Mouse (Mus musculus): ENCODE results near the gene Fmnl2. TPM values are rescaled to one million over a fixed set of nuclear protein-coding genes. Genes with fewer than 3 reads are reported as not detected.

The Fmnl2 gene
- polyA plus RNA-seq, 1 experiment from 2014 or later: 17.1 TPM

DNA sequence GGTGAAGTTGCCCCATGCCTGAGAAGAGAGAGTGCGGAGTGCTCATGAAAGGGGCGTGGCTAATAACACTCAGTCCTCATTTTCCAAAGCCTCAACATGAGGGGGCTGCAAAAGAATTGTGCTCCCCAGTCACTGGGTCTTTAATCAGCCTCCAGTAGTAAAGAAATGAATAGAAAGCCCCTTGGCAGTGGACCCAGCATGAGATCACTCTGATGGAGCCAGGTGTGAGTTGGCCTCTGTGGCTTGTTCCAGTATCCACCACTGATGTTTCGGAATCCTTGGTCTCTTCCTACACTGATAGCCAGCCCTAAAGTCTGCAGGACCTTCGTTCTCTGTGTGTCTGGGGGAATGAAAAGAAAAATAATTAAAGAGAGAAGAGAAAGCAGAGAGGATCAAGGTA, 224.4 kb downstream of the Fmnl2 start:
- Histone ChIP-seq H3K4me1 (peaks cover 13% of the 10 kb centered on the region), H3K4me2 (no peak overlapping the region), H3K36me3 (ENCODE audit: poor library complexity, severe bottlenecking) (no peaks in the 10 kb centered on the region), H3K27me3 (no peaks in the 10 kb centered on the region), H3K9me3 (replicated peaks) (no peaks in the 10 kb centered on the region), H3K9ac (no peak overlapping the region), H3K27ac (peak overlapping the region; percentile 55), H3K4me3 (no peak overlapping the region)
- ATAC-seq: peak; percentile 60
- 56% methylated on average over 4 of the region's 4 CpGs for WGBS

DNA sequence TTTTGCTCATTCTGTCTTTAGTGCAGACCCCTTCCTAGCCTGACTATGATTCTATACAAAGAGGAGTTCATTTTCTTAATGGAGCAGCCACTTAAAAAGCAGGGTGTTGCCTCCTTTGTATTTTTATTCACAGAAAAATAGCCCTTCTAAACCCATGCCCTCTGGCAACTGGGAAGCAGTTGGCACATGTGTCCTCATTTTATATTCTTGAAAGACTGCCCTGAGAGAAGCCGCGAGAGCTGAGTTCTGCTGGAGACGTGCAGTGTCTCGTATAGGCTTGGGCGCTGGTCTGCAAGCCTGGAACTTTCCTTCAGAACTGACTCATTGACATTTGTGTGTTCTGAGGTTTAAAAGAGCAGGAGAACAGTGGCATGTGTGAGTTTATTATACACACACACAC, 224.8 kb downstream of the Fmnl2 start:
- Histone ChIP-seq H3K36me3 (ENCODE audit: poor library complexity, severe bottlenecking) (no peaks in the 10 kb centered on the region), H3K4me3 (no peak overlapping the region), H3K27ac (peak overlapping the region; percentile 55), H3K4me2 (no peak overlapping the region), H3K4me1 (peaks cover 13% of the 10 kb centered on the region), H3K9ac (no peak overlapping the region), H3K9me3 (replicated peaks) (no peaks in the 10 kb centered on the region), H3K27me3 (no peaks in the 10 kb centered on the region)
- ATAC-seq: peak; percentile 69
- 52% methylated on average over 5 of the region's 5 CpGs for WGBS

DNA sequence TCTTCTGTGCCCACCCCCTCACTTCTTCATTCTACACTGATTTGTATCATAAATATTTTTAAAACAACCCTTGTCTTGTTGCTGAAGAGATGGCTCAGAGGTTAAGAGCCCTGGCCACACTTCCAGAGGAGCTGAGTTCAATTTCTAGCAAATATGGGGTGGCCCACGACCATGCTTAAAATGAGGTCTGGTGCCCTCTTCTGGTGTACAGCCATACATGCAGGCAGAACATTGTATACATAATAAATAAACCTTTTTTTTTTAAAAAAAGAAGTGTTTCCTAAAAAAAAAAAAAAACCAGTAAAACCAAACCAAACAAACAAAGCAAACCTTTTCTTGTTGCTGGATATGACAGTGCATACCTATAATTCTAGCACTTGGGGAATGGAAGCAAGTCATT, 225.6 kb downstream of the Fmnl2 start:
- Histone ChIP-seq H3K36me3 (ENCODE audit: poor library complexity, severe bottlenecking) (no peaks in the 10 kb centered on the region), H3K4me1 (peaks cover 13% of the 10 kb centered on the region), H3K4me3 (no peak overlapping the region), H3K27ac (no peak overlapping the region), H3K9ac (no peak overlapping the region), H3K4me2 (no peak overlapping the region), H3K27me3 (no peaks in the 10 kb centered on the region), H3K9me3 (replicated peaks) (no peaks in the 10 kb centered on the region)
- whole genome bisulfite sequencing: 35% methylated on average over 1 of the region's 1 CpGs
- ATAC-seq: peak; percentile 41; the same call in 1 of the 2 replicates

DNA sequence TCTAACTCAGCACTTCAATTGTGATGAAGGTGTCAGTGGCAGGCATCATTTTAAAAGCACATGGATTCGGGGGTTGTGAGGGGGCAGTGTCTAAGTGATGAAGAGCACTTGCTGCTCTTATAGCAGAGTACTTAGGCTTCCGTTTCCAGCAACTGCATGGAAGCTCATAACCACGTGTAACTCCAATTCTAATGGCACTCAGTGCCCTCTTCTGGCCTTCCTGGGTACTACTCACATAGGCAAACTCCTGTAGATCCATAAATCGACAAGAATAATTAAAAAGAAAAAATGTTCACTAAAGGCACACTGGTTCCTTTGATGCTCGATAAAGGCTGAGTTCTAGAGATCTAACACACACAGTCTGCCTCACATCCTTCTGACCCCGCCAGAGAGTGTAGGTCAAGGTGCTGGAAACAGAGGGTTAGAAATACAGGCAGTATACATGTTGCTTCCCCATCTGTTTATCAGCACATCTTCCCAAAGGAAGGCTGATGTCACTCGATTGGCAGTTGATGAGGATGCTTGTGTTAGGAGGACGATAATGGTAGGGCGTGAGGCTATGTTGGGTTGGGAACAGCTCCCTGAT, 228.1 kb downstream of the Fmnl2 start:
- Histone ChIP-seq H3K27me3 (no peaks in the 10 kb centered on the region), H3K9ac (no peak overlapping the region), H3K4me1 (peaks cover 15% of the 10 kb centered on the region), H3K36me3 (ENCODE audit: poor library complexity, severe bottlenecking) (no peaks in the 10 kb centered on the region; the same call in 1 of the 2 replicates), H3K9me3 (replicated peaks) (no peaks in the 10 kb centered on the region), H3K4me3 (no peak overlapping the region), H3K27ac (no peak overlapping the region), H3K4me2 (no peak overlapping the region)
- 61% methylated on average over 9 of the region's 9 CpGs for WGBS
- 0 out of 2 replicates have a peak, but pooled peaks have one; percentile 17 for ATAC-seq

DNA sequence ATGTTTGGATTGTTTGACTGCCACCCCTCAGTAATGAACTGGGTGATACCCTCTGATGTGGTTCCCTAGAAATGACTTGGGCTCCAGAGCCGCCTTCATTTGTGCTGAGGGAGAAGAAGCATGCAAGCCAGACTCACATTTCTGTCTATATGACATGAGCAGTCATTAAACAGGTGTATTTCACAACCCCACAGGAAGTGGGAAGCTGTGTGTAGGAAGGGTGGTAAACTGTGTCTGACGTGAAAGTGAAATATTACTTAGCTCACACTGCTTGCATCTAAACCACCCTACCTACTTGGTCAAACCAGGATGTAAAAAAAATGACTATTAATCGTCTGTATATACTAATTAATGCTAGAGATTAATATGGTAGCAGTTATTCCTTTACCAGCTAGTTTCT, 231.1 kb downstream of the Fmnl2 start:
- no peaks in the 10 kb centered on the region for H3K9me3 ChIP-seq (replicated peaks)
- no peak overlapping the region for H3K4me3 ChIP-seq
- H3K9ac ChIP-seq: no peak overlapping the region
- no peaks in the 10 kb centered on the region; the same call in 1 of the 2 replicates for H3K36me3 ChIP-seq (ENCODE audit: poor library complexity, severe bottlenecking)
- no peaks in the 10 kb centered on the region for H3K27me3 ChIP-seq
- no peak overlapping the region for H3K4me2 ChIP-seq
- no peak overlapping the region for H3K27ac ChIP-seq
- 83% methylated on average over 3 of the region's 3 CpGs for WGBS
- no peak for ATAC-seq
- H3K4me1 ChIP-seq: peaks cover 4% of the 10 kb centered on the region; the same call in 1 of the 2 replicates

DNA sequence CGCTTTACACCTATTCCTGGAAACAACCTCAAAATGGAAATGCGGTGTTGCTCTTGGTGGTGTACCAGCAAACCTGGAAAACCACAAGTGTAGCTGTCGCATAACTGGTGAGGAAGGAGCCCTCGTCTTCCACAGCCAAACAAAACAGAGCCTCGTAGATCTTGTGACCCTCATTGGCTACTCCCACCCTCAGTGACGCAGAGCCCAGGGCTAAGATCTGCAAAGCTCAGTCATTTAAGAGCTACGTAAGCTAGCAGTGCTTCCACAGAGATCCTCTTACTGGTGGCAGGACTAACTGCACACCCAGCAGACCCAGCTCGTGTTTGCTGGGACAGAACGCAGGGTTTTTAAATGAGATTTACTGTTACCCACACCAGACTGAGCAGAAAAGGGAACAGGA, 237.4 kb downstream of the Fmnl2 start:
- Histone ChIP-seq H3K4me2 (no peak overlapping the region), H3K9ac (no peak overlapping the region), H3K27me3 (no peaks in the 10 kb centered on the region), H3K27ac (no peak overlapping the region), H3K4me3 (no peak overlapping the region), H3K4me1 (peaks cover 6% of the 10 kb centered on the region), H3K36me3 (ENCODE audit: poor library complexity, severe bottlenecking) (peaks cover 10% of the 10 kb centered on the region), H3K9me3 (replicated peaks) (no peaks in the 10 kb centered on the region)
- 94% methylated on average over 9 of the region's 9 CpGs for WGBS
- ATAC-seq: no peak

DNA sequence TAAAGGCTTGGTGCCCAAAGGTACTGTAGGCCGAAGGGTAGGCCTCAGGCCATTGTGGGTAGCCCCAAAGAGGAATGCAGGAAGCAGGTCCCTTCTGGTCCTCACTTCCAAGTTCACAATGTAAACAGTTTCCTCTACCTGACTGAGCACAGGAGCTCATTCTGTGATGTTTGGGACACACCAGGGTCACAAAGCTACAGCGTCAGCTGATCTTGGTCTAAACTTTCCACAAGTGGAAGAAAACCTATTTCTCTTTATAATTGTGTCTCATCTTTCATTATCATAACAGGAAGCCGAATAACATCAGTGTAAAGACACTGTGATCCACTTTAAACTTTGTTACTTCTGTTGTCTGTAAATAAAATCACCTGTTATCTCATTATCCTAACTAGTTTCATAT, 237.8 kb downstream of the Fmnl2 start:
- no peak for ATAC-seq
- 95% methylated on average over 3 of the region's 3 CpGs for WGBS

DNA sequence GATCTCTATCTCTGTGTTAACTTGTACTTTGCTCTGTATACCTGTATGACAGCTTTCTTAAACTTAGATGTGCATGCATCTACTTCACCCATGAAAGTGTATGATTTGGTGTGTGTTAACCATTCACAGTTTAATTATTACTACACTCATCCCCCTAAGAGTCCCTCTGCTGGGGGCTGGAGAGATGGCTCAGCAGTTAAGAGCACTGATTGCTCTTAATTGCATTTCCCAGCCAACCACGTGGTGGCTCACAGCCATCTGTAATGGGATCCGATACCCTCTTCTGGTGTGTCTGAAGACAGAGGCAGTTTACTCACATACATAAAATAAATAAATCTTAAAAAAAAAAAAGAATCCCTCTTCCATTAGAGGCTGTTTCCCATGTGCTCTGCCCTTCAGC, 242.4 kb downstream of the Fmnl2 start:
- no peak overlapping the region for H3K4me3 ChIP-seq
- H3K27me3 ChIP-seq: no peaks in the 10 kb centered on the region
- ATAC-seq: peak; percentile 58
- H3K9me3 ChIP-seq (replicated peaks): no peaks in the 10 kb centered on the region
- no peak overlapping the region for H3K4me2 ChIP-seq
- peaks cover 41% of the 10 kb centered on the region for H3K36me3 ChIP-seq (ENCODE audit: poor library complexity, severe bottlenecking)
- no peak overlapping the region for H3K27ac ChIP-seq
- H3K9ac ChIP-seq: no peak overlapping the region
- peaks cover 7% of the 10 kb centered on the region; the same call in 1 of the 2 replicates for H3K4me1 ChIP-seq
- WGBS: 53% methylated on average over 2 of the region's 2 CpGs

More for the DNA sequence above, 237.8 kb downstream of the Fmnl2 start:
- Histone ChIP-seq H3K4me2 (no peak overlapping the region), H3K9me3 (replicated peaks) (no peaks in the 10 kb centered on the region), H3K27ac (no peak overlapping the region), H3K4me1 (peaks cover 10% of the 10 kb centered on the region), H3K36me3 (ENCODE audit: poor library complexity, severe bottlenecking) (peaks cover 10% of the 10 kb centered on the region), H3K9ac (no peak overlapping the region), H3K27me3 (no peaks in the 10 kb centered on the region), H3K4me3 (no peak overlapping the region)

DNA sequence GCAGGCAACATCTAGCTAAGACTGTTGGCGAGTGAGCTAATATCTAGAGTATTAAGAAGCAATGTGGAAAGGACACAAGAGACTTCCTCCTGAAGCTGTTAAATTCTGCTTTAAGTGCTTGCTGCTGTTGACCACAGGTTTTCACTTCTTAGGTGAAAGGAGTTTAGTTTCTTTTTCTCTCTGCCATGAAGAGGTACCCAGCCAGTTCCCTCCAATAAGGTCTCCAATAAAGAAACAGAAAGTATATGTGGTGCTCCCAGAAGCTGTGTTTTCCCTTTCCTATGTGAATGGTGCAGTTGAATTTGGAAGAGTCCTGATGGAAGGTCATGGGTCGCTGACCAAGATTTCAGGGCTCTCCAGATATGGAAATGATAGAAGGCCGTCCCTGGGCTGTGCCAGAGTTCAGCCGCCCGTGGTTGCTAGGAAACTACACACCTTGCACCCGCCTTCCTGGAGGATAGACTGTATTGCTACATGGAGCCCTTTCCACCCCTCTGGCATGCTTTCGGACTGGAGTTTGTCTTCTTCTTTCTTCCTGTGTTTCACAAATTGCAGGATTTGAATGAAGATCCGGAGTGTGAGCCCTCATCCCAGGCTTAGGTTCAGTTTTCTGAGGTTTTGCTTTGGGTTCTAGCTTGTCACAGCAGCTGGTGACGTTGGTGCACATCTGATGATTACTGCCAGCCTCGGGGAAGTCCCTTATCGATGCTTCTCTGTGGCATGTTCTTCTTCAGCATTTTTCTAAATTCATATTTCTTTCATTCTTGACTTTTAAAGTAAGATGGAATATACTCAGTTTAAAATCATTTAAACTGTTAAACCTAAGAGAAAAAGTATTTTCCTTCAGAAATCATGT, 244.5 kb downstream of the Fmnl2 start:
- no peak for ATAC-seq
- Histone ChIP-seq H3K4me3 (no peak overlapping the region), H3K4me1 (peaks cover 7% of the 10 kb centered on the region; the same call in 1 of the 2 replicates), H3K9ac (no peak overlapping the region), H3K27me3 (no peaks in the 10 kb centered on the region), H3K4me2 (no peak overlapping the region), H3K36me3 (ENCODE audit: poor library complexity, severe bottlenecking) (peaks cover 57% of the 10 kb centered on the region), H3K9me3 (replicated peaks) (no peaks in the 10 kb centered on the region), H3K27ac (no peak overlapping the region)
- WGBS: 90% methylated on average over 11 of the region's 11 CpGs

DNA sequence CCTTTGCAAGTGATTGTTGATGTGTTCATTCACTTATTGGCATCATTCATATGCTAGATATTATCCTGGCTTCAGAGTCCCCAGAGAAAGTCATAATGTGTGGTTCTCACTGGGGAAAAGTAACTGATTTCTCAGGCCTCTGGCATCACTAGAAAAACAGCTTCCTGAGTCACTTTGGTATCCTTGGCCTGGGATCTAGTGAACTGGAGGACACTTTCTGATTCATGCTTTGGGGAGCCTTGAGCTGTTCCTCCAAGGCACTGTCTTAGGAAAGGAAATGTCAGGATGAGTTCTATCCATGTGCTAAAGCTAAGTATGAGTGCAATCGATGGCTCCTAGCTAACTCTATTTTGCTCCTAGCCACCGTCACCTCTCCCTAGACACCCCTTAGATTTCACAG, 245.2 kb downstream of the Fmnl2 start:
- ATAC-seq: no peak
- no peak overlapping the region for H3K4me3 ChIP-seq
- WGBS: 94% methylated on average over 2 of the region's 2 CpGs
- H3K36me3 ChIP-seq (ENCODE audit: poor library complexity, severe bottlenecking): peaks cover 57% of the 10 kb centered on the region
- H3K27ac ChIP-seq: no peak overlapping the region
- H3K27me3 ChIP-seq: no peaks in the 10 kb centered on the region
- no peak overlapping the region for H3K9ac ChIP-seq
- no peaks in the 10 kb centered on the region for H3K9me3 ChIP-seq (replicated peaks)
- peaks cover 7% of the 10 kb centered on the region; the same call in 1 of the 2 replicates for H3K4me1 ChIP-seq
- H3K4me2 ChIP-seq: no peak overlapping the region

DNA sequence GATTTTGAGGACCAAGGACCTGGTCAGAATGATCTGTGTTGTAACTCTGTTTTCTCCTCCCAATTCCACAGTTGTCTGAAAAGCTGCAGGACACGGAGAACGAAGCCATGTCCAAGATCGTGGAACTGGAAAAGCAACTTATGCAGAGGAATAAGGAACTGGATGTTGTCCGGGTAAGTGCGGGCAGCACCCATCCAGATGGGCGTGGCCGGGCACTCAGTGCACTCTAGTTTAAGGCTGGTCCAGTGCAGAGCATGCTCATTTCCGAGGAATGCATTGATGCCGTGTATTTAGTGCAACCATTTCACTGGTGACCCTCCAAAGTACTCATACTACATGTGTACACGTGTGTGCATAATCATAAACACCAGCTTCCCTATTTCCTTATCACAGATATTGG, 247.7 kb downstream of the Fmnl2 start:
- Histone ChIP-seq H3K4me1 (peaks cover 1% of the 10 kb centered on the region; the same call in 1 of the 2 replicates), H3K27me3 (no peaks in the 10 kb centered on the region), H3K4me3 (no peak overlapping the region), H3K27ac (no peak overlapping the region; the same call in 1 of the 2 replicates), H3K9ac (no peak overlapping the region), H3K36me3 (ENCODE audit: poor library complexity, severe bottlenecking) (peaks cover 75% of the 10 kb centered on the region), H3K9me3 (replicated peaks) (no peaks in the 10 kb centered on the region), H3K4me2 (no peak overlapping the region)
- peak; percentile 11; the same call in 1 of the 2 replicates for ATAC-seq
- 95% methylated on average over 10 of the region's 10 CpGs for WGBS

DNA sequence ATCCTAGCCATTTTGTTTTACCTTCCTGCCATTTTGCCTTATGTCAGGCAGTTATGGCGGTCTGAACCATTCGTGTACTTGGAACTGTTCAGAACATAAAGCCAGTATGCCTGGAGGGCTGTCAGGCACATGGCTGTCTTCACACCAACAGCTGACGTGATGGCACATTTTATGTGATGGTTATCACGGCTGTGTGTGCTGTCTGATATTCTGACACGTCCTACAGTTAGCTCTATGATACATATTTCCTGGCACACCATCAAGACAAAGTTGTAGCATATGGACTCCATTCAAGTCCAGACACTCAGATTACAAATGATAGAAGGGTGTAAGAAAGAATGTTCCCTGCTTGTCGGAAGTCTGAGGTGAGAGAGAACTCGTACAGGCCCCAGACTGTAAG, 248.4 kb downstream of the Fmnl2 start:
- Histone ChIP-seq H3K27ac (no peak overlapping the region; the same call in 1 of the 2 replicates), H3K9ac (no peak overlapping the region), H3K4me3 (no peak overlapping the region), H3K4me2 (no peak overlapping the region), H3K36me3 (ENCODE audit: poor library complexity, severe bottlenecking) (peaks cover 82% of the 10 kb centered on the region), H3K9me3 (replicated peaks) (no peaks in the 10 kb centered on the region), H3K4me1 (no peaks in the 10 kb centered on the region), H3K27me3 (no peaks in the 10 kb centered on the region)
- ATAC-seq: peak; percentile 95
- 83% methylated on average over 7 of the region's 7 CpGs for WGBS

All from forebrain, embryonic 13.5 days (tissue).